Mouse (Mus musculus) midbrain, embryonic 15.5 days (tissue): Measurements from ENCODE around the gene Gm16451. TPM values are rescaled to one million over a fixed set of nuclear protein-coding genes. Genes with fewer than 3 reads are reported as not detected.
"Not testable (repeated sequence)": the region's sequence is repeated elsewhere in the genome, so short reads cannot be mapped to it uniquely, and the experiment has no call there.

Experiments
- ATAC-seq: fragments of 200-750 bp; cut with Nextera tagmentation; replicated peaks from 2 replicates; pipeline ENCODE4 v1.8.0; 2017; ENCODE audit warnings: moderate TSS enrichment
- H3K27ac ChIP-seq: fragments of 300-500 bp; sonication (generic); 2 replicates; pipeline ENCODE4 v1.5.1; 2015; ENCODE audit warnings: mild to moderate bottlenecking, inconsistent platforms
- H3K27me3 ChIP-seq: fragments of 300-500 bp; sonication (generic); replicated peaks from 2 replicates; pipeline ENCODE4 v1.6.1; 2015; ENCODE audit warnings: inconsistent platforms
- H3K36me3 ChIP-seq: fragments of 300-500 bp; sonication (generic); replicated peaks from 2 replicates; pipeline ENCODE4 v1.6.1; 2015; ENCODE audit warnings: inconsistent platforms
- H3K4me1 ChIP-seq: fragments of 300-500 bp; sonication (generic); 2 replicates; pipeline ENCODE4 v1.6.1; 2015; ENCODE audit warnings: inconsistent platforms
- H3K4me2 ChIP-seq: fragments of 300-500 bp; sonication (generic); 2 replicates; pipeline ENCODE4 v1.6.1; 2015; ENCODE audit warnings: inconsistent platforms, mild to moderate bottlenecking, moderate library complexity
- H3K4me3 ChIP-seq: fragments of 300-500 bp; sonication (generic); 2 replicates; pipeline ENCODE4 v1.5.1; 2015; ENCODE audit warnings: mild to moderate bottlenecking, inconsistent platforms
- H3K9ac ChIP-seq: fragments of 300-500 bp; sonication (generic); 2 replicates; pipeline ENCODE4 v1.6.1; 2015; ENCODE audit warnings: mild to moderate bottlenecking, inconsistent platforms
- H3K9me3 ChIP-seq: fragments of 300-500 bp; sonication (generic); 2 replicates; pipeline ENCODE4 v1.6.1; 2016; ENCODE audit warnings: inconsistent platforms
- WGBS: fragments of 180-500 bp; shearing (Covaris S2); methylation state at CpG from one replicate; pipeline ENCODE4 v1.1.7; 2015; ENCODE audit warnings: mixed read lengths; 5-methylcytosine and 5-hydroxymethylcytosine counted together
- polyA plus RNA-seq: library from polyadenylated mRNA; unstranded; fragments of >200 nt; fragmentation: Nextera tagmentation; extraction: Ambion mirVana; gene quantifications from 2 replicates; pipeline ENCODE4 v1.2.1, GENCODE M21; 2015

Gene Gm16451
- not detected in 2 replicates for polyA plus RNA-seq

DNA sequence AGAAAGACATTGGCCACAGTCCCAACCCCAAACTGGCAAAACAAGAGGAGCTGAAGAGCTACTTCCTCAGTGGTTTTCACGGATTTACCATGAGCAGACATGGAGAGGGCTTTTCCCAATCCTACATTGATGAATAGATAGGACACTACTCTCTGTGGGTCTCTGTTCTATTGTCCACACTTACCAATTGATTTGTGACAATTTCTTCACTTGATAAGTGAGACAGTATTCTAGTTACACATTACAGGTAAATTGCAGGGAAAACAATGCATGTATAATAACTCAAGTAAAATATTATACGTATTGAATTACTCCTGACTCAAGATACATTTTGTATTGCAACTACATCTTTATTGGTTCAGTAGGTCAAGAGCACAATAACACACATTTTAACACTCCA lies at the start of gene Gm16451:
Gene Gm16451 (minus strand): TSS at position 101 of the 400 bp plus-strand sequence.
- H3K9me3 ChIP-seq, H3K4me1 ChIP-seq, ATAC-seq, H3K9ac ChIP-seq, H3K4me3 ChIP-seq, H3K36me3 ChIP-seq, H3K4me2 ChIP-seq, H3K27ac ChIP-seq, H3K27me3 ChIP-seq: not testable (repeated sequence)
- WGBS: no CpG with 5 or more reads among the region's 2 CpGs

DNA sequence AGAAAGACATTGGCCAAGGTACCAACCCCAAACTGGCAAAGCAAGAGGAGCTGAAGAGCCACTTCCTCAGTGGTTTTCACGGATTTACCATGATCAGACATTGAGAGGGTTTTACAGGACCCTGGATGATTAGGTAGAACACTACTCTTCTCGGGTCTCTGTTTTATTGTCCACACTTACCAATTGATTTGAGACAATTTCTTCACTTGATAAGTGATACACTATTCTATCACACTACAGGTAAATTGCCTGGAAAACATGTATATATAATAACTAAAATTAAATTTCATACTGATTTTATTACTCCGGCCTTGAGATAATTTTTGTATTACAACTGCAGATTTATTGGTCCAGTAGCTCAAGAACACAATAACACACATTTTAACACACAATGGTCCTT lies 45.9 kb upstream of the Gm16451 start, which contains the start of gene Vmn1r142:
Gene Vmn1r142 (minus strand): TSS at position 101 of the 400 bp plus-strand sequence.
- H3K27ac ChIP-seq, H3K4me3 ChIP-seq, H3K9me3 ChIP-seq, H3K27me3 ChIP-seq, ATAC-seq, H3K9ac ChIP-seq, H3K4me1 ChIP-seq, H3K4me2 ChIP-seq, H3K36me3 ChIP-seq: not testable (repeated sequence)
- no CpG with 5 or more reads among the region's 3 CpGs for WGBS

DNA sequence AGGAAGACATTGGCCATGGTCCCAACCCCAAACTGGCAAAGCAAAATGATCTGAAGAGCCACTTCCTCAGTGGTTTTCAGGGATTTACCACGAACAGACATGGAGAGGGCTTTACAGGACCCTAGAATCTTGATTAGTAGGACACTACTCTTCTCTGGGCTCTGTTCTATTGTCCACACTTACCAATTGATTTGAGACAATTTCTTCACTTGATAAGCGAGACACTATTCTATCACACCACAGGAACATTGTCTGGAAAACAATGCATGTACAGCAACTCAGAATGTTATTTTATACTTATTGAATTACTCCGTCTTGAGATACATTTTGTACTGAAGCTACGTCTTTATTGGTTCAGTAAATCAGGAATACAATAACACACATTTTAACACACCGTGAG lies 16.6 kb upstream of the Gm16451 start, which contains the start of gene Gm10666:
Gene Gm10666 (minus strand): TSS at position 101 of the 400 bp plus-strand sequence.
- H3K9ac ChIP-seq, ATAC-seq, H3K4me3 ChIP-seq, H3K27ac ChIP-seq, H3K9me3 ChIP-seq, H3K27me3 ChIP-seq, H3K4me1 ChIP-seq, H3K36me3 ChIP-seq, H3K4me2 ChIP-seq: not testable (repeated sequence)
- no CpG with 5 or more reads among the region's 5 CpGs for WGBS

DNA sequence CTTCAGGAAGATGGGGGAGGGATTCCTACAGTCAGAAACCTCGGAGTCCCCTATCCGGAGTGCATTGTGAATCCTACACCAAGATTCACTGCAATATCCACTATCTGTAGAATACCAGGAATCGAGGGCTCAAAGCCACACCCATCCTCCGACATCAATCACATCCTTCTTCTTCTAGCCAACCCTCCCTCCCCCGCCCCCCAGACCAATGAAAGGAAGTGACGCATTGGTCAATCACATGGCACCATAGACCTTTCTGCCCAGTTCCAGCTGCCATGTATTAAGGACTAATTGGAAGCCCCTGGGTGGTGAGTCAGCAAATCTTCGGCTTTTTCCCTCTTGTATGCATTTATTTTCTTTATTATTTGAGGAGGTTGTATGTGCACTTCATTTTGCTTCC lies 49.3 kb downstream of the Gm16451 start, which contains the start of gene Vmn1r139:
Gene Vmn1r139 (plus strand): TSS at position 301 of the 400 bp plus-strand sequence.
- not testable (repeated sequence) for H3K9me3 ChIP-seq, H3K36me3 ChIP-seq, ATAC-seq, H3K27ac ChIP-seq, H3K9ac ChIP-seq, H3K4me2 ChIP-seq, H3K4me1 ChIP-seq, H3K4me3 ChIP-seq, H3K27me3 ChIP-seq
- WGBS: no CpG with 5 or more reads among the region's 7 CpGs

Other genes starting within 250 kb of the Gm16451 start
- gene Gm5891, start 197.0 kb downstream of the Gm16451 start, polyA plus RNA-seq: not detected in 2 replicates
- not detected in 2 replicates for gene Vmn1r137, start 123.7 kb downstream of the Gm16451 start, polyA plus RNA-seq
- not detected in 2 replicates for gene Vmn1r138, start 89.3 kb downstream of the Gm16451 start, polyA plus RNA-seq
- gene Gm6176, start 61.9 kb downstream of the Gm16451 start, polyA plus RNA-seq: not detected in 2 replicates
- not detected in 2 replicates for gene Vmn1r139, start 49.2 kb downstream of the Gm16451 start, polyA plus RNA-seq
- gene Gm10666, start 16.5 kb upstream of the Gm16451 start, polyA plus RNA-seq: not detected in 2 replicates
- gene Vmn1r142, start 45.8 kb upstream of the Gm16451 start, polyA plus RNA-seq: not detected in 2 replicates
- gene Vmn1r143, start 71.1 kb upstream of the Gm16451 start, polyA plus RNA-seq: not detected in 2 replicates
- gene Gm8653, start 83.0 kb upstream of the Gm16451 start, polyA plus RNA-seq: not detected in 2 replicates
- gene Gm8453, start 111.2 kb upstream of the Gm16451 start, polyA plus RNA-seq: not detected in 2 replicates
- not detected in 2 replicates for gene Gm4187, start 211.5 kb upstream of the Gm16451 start, polyA plus RNA-seq